Mouse (Mus musculus) bone marrow, adult 2 months (tissue): ENCODE results near the gene Lcat.

ENCODE experiments used
- CTCF ChIP-seq: fragments of 200-500 bp; IDR thresholded peaks from 2 replicates; pipeline ENCODE4 v1.5.1; 2011; ENCODE audit warnings: low read length, control low read depth; ENCODE audit not compliant: control insufficient read depth, insufficient read depth
- POLR2A ChIP-seq: fragments of 200-500 bp; IDR thresholded peaks from 2 replicates; pipeline ENCODE4 v1.6.1; 2011; ENCODE audit warnings: low read depth, mild to moderate bottlenecking, control low read depth, low read length, borderline replicate concordance; ENCODE audit not compliant: control insufficient read depth

- TF ChIP-seq CTCF (no peak), POLR2A (no peak)
Observed at GRCm38 (mm10) chr8:105949350-105949749, 6.2 kb upstream of the Lcat start.
